Mouse (Mus musculus) olfactory bulb, adult 2 months (tissue): Measurements from ENCODE around the gene Mxd1.

Source experiments
- CTCF ChIP-seq: fragments of 200-500 bp; IDR thresholded peaks from 2 replicates; pipeline ENCODE4 v1.5.1; 2012; ENCODE audit warnings: low read depth, mild to moderate bottlenecking, low read length, moderate library complexity; ENCODE audit not compliant: insufficient read depth
- POLR2A ChIP-seq: fragments of 200-500 bp; IDR thresholded peaks from 2 replicates; pipeline ENCODE4 v1.6.1; 2012; ENCODE audit warnings: mild to moderate bottlenecking, low read depth, low read length, moderate library complexity; ENCODE audit not compliant: insufficient read depth

- TF ChIP-seq CTCF: no peak
- TF ChIP-seq POLR2A: no peak
Observed at GRCm38 (mm10) chr6:86638434-86638833, 30.5 kb downstream of the Mxd1 start.
